Mouse (Mus musculus) stomach, embryonic 14.5 days (tissue): Measurements from ENCODE around the gene Tinagl1. TPM values are rescaled to one million over a fixed set of nuclear protein-coding genes. Genes with fewer than 3 reads are reported as not detected.

Experiments
- ATAC-seq: fragments of 200-750 bp; cut with Nextera tagmentation; 2 replicates; pipeline ENCODE4 v1.8.0; 2017; ENCODE audit warnings: low read depth, moderate TSS enrichment; ENCODE audit not compliant: insufficient number of reproducible peaks, insufficient read depth, low FRiP score
- H3K27ac ChIP-seq: fragments of 300-500 bp; sonication (generic); 2 replicates; pipeline ENCODE4 v1.5.1; 2014; ENCODE audit warnings: mild to moderate bottlenecking, low read length, moderate library complexity, mixed read lengths
- H3K27me3 ChIP-seq: fragments of 300-500 bp; sonication (generic); 2 replicates; pipeline ENCODE4 v1.6.1; 2014; ENCODE audit warnings: low read length, control low read depth, mixed read lengths; ENCODE audit not compliant: control insufficient read depth, insufficient read depth
- H3K36me3 ChIP-seq: fragments of 300-500 bp; sonication (generic); 2 replicates; pipeline ENCODE4 v1.6.1; 2014; ENCODE audit warnings: mild to moderate bottlenecking, control low read depth, low read length, moderate library complexity, mixed read lengths; ENCODE audit not compliant: control insufficient read depth, insufficient read depth
- H3K4me1 ChIP-seq: fragments of 300-500 bp; sonication (generic); 2 replicates; pipeline ENCODE4 v1.6.1; 2014; ENCODE audit warnings: low read length, control low read depth, mixed read lengths; ENCODE audit not compliant: control insufficient read depth, insufficient read depth
- H3K4me2 ChIP-seq: fragments of 300-500 bp; sonication (generic); replicated peaks from 2 replicates; pipeline ENCODE4 v1.6.1; 2014; ENCODE audit warnings: low read depth, low read length, control low read depth
- H3K4me3 ChIP-seq: fragments of 300-500 bp; sonication (generic); 2 replicates; pipeline ENCODE4 v1.5.1; 2014; ENCODE audit warnings: low read depth, low read length, control low read depth
- H3K9ac ChIP-seq: fragments of 300-500 bp; sonication (generic); replicated peaks from 2 replicates; pipeline ENCODE4 v1.6.1; 2014; ENCODE audit warnings: low read depth, mild to moderate bottlenecking, control low read depth, low read length, moderate library complexity, mixed read lengths
- H3K9me3 ChIP-seq: fragments of 300-500 bp; sonication (generic); 2 replicates; pipeline ENCODE4 v1.6.1; 2016; ENCODE audit warnings: low read depth, low read length, control low read depth; ENCODE audit not compliant: control insufficient read depth
- WGBS: fragments of 180-500 bp; shearing (Covaris S2); extraction: QIAGEN DNeasy Blood & Tissue Kit; methylation state at CpG from one replicate; pipeline ENCODE4 v1.1.7; 2014; 5-methylcytosine and 5-hydroxymethylcytosine counted together
- polyA plus RNA-seq: library from polyadenylated mRNA; unstranded; fragments of >200 nt; fragmentation: Nextera tagmentation; extraction: Ambion mirVana; gene quantifications from 2 replicates; pipeline ENCODE4 v1.2.1, GENCODE M21; 2014

The Tinagl1 gene
- polyA plus RNA-seq, 1 experiment from 2014 or later, result 22.1 TPM

DNA sequence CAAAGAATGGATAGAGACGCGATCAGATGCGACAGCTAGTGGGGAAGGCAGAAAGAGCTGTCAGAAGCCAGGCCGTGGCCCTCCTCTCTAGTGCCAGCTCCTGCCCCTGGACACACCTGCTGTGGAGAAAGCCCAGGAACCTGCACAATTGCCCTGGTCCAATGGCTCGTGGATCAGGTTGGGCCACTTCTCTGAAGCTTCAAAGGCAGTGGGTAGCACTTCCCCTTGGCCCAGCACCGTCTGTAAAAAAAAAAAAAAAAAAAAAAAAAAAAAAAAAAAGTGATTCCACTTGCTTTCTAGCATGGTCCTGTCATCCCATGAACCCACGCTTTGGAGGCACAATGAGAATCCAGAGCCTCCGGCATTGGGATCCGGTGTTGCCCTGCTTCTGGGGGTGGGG is 7.1 kb downstream of the Tinagl1 start:
- peak overlapping the region; percentile 68; the same call in 1 of the 2 replicates for H3K27ac ChIP-seq
- no peak for ATAC-seq
- H3K36me3 ChIP-seq, result no peaks in the 10 kb centered on the region
- H3K9me3 ChIP-seq, result no peaks in the 10 kb centered on the region
- peaks cover 42% of the 10 kb centered on the region for H3K4me1 ChIP-seq
- 0 out of 2 replicates have a peak overlapping the region, but pooled peaks have one; percentile 20 for H3K4me2 ChIP-seq
- WGBS, result 39% methylated on average over 9 of the region's 9 CpGs
- H3K27me3 ChIP-seq, result no peaks in the 10 kb centered on the region
- H3K4me3 ChIP-seq, result no peak overlapping the region
- no peak overlapping the region for H3K9ac ChIP-seq

DNA sequence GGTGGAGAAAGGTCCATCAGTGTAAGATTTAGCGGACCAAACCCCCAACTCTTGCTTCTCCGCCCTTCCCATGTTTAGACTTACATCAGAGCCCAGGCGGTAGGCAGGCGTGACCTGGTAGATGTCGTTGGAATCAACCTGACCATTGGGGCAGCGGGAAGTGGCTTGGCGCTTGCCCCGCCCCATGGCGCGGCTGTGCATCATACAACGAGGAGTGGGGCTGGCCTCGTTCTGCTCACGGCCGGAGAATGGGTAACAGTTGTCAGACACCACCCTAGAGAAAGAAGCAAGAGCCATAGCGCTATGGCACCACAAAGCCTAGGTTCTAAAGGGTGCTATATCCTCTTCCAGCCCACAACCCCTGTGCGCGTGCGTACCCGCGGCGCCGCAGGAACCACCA is 7.6 kb downstream of the Tinagl1 start:
- no peak overlapping the region for H3K9ac ChIP-seq
- 0 out of 2 replicates have a peak overlapping the region, but pooled peaks have one; percentile 14 for H3K4me2 ChIP-seq
- no peaks in the 10 kb centered on the region for H3K9me3 ChIP-seq
- H3K4me3 ChIP-seq, result no peak overlapping the region
- no peak for ATAC-seq
- no peak overlapping the region for H3K27ac ChIP-seq
- H3K4me1 ChIP-seq, result peaks cover 40% of the 10 kb centered on the region
- H3K27me3 ChIP-seq, result 0 out of 2 replicates have a peak, but pooled peaks cover 2% of the 10 kb centered on the region
- WGBS, result 51% methylated on average over 22 of the region's 22 CpGs
- H3K36me3 ChIP-seq, result no peaks in the 10 kb centered on the region

- no peak overlapping the region for H3K27ac ChIP-seq
- 75% methylated on average over 8 of the region's 8 CpGs for WGBS
- H3K4me1 ChIP-seq, result peaks cover 35% of the 10 kb centered on the region
Observed at GRCm38 (mm10) chr4:130166592-130166991, 8.3 kb downstream of the Tinagl1 start.

DNA sequence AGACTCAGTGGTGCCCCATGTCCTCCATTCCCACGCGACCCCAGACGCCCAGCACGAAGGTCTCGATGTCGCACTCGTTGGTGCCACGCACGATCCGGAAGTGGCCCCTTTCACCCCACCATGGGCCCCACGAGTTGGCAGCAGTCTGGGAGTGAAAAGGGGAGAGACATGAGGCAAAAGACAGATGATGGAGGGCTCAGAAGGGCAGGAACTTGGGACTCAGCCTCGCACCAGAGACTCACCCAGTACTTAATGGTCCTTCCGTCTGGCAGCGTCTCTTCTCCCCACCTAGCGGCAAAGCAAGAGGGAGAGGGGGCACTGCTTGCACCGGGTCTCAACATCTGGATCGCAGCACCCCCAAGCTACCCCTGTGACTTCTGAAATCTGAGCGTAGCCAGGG is 8.9 kb downstream of the Tinagl1 start:
- H3K4me3 ChIP-seq, result no peak overlapping the region
- no peak overlapping the region for H3K27ac ChIP-seq
- H3K4me1 ChIP-seq, result peaks cover 30% of the 10 kb centered on the region
- no peaks in the 10 kb centered on the region for H3K9me3 ChIP-seq
- no peak overlapping the region for H3K9ac ChIP-seq
- no peaks in the 10 kb centered on the region for H3K36me3 ChIP-seq
- no peak for ATAC-seq
- no peak overlapping the region for H3K4me2 ChIP-seq
- 0 out of 2 replicates have a peak, but pooled peaks cover 4% of the 10 kb centered on the region for H3K27me3 ChIP-seq
- WGBS, result 74% methylated on average over 18 of the region's 18 CpGs

More at GRCm38 (mm10) chr4:130166592-130166991, 8.3 kb downstream of the Tinagl1 start:
- Histone ChIP-seq H3K27me3 (0 out of 2 replicates have a peak, but pooled peaks cover 4% of the 10 kb centered on the region), H3K4me3 (no peak overlapping the region), H3K4me2 (no peak overlapping the region), H3K9ac (no peak overlapping the region), H3K9me3 (no peaks in the 10 kb centered on the region), H3K36me3 (no peaks in the 10 kb centered on the region)
- no peak for ATAC-seq

GRCm38 (mm10) chr4:130164121-130164520 is 10.8 kb downstream of the Tinagl1 start:
- no peak overlapping the region for H3K27ac ChIP-seq
- WGBS, result 70% methylated on average over 6 of the region's 6 CpGs
- ATAC-seq, result no peak
- no peaks in the 10 kb centered on the region for H3K9me3 ChIP-seq
- H3K27me3 ChIP-seq, result 0 out of 2 replicates have a peak, but pooled peaks cover 4% of the 10 kb centered on the region
- no peak overlapping the region for H3K9ac ChIP-seq
- no peaks in the 10 kb centered on the region for H3K36me3 ChIP-seq
- no peak overlapping the region for H3K4me3 ChIP-seq
- no peak overlapping the region for H3K4me2 ChIP-seq
- peaks cover 30% of the 10 kb centered on the region for H3K4me1 ChIP-seq

- 0 out of 2 replicates have a peak, but pooled peaks have one; percentile 38 for ATAC-seq
- Histone ChIP-seq H3K36me3 (no peaks in the 10 kb centered on the region), H3K4me1 (peaks cover 28% of the 10 kb centered on the region), H3K9ac (no peak overlapping the region), H3K27ac (peak overlapping the region; percentile 34; the same call in 1 of the 2 replicates), H3K4me2 (peak overlapping the region; percentile 33), H3K4me3 (no peak overlapping the region), H3K9me3 (no peaks in the 10 kb centered on the region), H3K27me3 (0 out of 2 replicates have a peak, but pooled peaks cover 4% of the 10 kb centered on the region)
- 9% methylated on average over 20 of the region's 20 CpGs for WGBS
Observed at GRCm38 (mm10) chr4:130163391-130163861, 11.5 kb downstream of the Tinagl1 start.

- H3K4me3 ChIP-seq, result no peak overlapping the region
- no peaks in the 10 kb centered on the region for H3K9me3 ChIP-seq
- ATAC-seq, result no peak
- H3K27me3 ChIP-seq, result 0 out of 2 replicates have a peak, but pooled peaks cover 4% of the 10 kb centered on the region
- H3K4me2 ChIP-seq, result no peak overlapping the region
- no peaks in the 10 kb centered on the region for H3K36me3 ChIP-seq
- no peak overlapping the region for H3K9ac ChIP-seq
- H3K4me1 ChIP-seq, result peaks cover 10% of the 10 kb centered on the region
- WGBS, result 44% methylated on average over 4 of the region's 4 CpGs
- no peak overlapping the region for H3K27ac ChIP-seq
Observed at GRCm38 (mm10) chr4:130161349-130161748, 13.6 kb downstream of the Tinagl1 start.

GRCm38 (mm10) chr4:130156812-130157371 is 18.0 kb downstream of the Tinagl1 start:
- WGBS, result 76% methylated on average over 12 of the region's 12 CpGs
- H3K4me1 ChIP-seq, result no peaks in the 10 kb centered on the region
- H3K9me3 ChIP-seq, result no peaks in the 10 kb centered on the region
- H3K4me2 ChIP-seq, result no peak overlapping the region
- ATAC-seq, result no peak
- peaks cover 2% of the 10 kb centered on the region; the same call in 1 of the 2 replicates for H3K27me3 ChIP-seq
- no peak overlapping the region for H3K27ac ChIP-seq
- H3K36me3 ChIP-seq, result no peaks in the 10 kb centered on the region
- H3K9ac ChIP-seq, result no peak overlapping the region
- H3K4me3 ChIP-seq, result no peak overlapping the region
